Mouse (Mus musculus) adrenal gland, adult (tissue): ENCODE data around the gene Olfr275.
"Not testable (repeated sequence)": the region's sequence is repeated elsewhere in the genome, so short reads cannot be mapped to it uniquely, and the experiment has no call there.

Source experiments
- DNase-seq, 2 experiments: peaks; one replicate each; pipeline ENCODE4 v3.0.0; 2022 to 2023; ENCODE audit warnings: low spot score in 1 of 2; ENCODE audit not compliant: inconsistent age in 2 of 2

Gene Olfr275

DNA sequence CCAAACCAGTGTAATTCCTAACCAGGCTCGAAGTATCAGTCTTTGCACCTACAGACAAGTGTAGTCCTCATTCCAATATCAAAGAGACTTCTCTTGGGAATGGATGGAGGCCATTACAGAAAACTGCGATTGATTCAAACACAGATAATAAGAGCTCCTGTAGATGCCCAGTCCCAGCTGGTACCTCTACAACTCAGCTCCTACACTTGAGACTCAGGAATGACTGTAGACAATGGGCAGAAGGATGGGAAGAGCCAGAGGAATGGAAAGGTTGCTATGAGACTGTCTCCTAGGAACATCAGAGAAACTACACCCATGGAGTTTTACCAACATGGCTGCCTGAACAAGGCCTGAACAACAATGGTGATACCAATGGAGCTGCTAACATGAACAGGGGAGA is at the start of gene Olfr275:
TSS of gene Olfr275 (plus strand) at position 301 of the 400 bp plus-strand sequence.
- no peak for DNase-seq

DNA sequence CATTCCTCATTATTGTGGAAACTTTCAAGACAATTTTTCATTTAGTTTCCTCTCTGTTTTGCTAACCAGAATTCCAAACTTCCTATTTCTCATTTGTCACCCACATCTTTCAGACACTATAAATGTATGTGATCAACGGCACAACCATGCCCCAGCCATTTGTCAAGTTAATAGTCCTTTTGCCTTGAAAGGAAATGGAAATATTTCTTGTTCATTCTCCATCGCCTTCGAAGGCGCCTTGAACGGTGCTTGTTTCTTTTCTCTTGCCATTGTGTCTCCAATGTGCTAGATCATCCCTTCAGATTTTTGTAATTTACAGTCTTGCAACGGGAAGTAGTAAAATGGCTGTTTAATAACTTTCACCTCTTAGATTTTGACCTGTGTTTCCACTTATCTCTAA is 48.8 kb upstream of the Olfr275 start:
- no peak for DNase-seq

DNA sequence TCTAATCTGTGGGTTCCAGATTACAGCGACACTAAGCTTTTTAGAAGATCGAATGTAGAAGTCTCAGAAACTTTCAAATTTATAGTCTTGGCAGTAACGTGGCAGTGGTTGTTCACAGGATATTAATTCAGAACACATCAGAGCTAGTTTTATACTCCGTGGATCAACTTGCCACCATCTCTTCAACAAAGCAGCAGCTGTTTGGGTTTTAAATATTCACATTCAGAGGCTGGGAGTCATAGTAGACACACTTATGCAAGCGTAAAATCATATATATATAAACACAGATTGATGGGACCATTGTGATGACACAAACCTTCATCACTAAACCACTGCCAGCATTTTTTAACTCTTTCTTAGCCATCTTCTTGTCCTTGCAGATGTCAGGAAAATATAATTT is 42.2 kb upstream of the Olfr275 start:
- DNase-seq, result no peak

DNA sequence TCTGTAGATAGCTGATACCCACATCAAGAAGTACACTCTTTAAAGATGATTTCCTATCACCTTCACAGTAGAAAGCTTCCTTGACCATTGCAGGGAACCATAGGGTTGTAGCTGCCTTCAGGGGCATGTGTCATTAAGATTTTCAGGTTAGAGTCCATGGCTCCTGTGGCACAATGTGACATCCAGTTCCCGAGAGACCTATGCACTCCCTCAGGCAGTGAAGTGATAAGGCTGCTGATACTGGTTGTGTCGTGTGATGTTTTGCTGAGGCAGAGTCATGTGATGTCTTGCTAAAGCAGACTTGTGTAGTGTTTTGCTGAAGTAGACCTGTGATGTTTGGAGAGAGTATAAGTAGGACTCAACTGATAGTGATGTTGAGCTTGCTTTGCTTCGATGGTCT is 14.4 kb upstream of the Olfr275 start:
- DNase-seq, result no peak

DNA sequence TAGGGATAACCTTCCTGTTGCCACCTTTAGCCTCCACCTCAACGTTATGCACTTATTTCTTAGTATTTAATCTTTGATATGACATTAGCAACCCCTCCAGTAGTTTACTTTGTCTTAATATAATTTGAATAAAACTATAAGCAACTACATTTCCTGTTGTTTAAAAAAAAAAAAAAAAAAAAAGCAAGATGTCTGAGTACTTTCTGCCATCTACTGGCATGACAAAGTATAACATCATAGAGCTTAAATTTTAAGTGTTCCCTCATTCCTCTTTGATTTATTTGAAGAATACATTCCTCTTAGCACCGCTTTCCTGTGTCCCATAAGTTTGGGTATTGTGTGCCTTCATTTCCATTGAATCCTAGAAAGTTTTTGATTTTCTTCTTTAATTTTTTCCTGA is 2.5 kb upstream of the Olfr275 start:
- no peak for DNase-seq

DNA sequence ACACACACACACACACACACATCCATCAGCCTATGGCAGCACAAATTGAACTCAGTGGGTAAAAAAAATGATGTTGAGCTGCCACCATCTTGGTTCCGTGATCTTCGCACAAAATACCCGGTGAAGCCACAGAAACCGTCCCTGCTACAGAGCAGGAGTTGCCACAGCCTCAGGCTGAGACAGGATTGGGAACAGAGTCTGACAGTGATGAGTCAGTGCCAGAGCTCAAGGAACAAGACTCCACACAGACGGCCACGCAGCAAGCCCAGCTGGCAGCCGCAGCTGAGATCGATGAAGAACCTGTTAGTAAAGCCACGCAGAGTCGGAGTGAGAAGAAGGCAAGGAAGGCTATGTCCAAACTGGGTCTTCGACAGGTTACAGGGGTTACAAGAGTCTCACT is 7.0 kb downstream of the Olfr275 start:
- DNase-seq, result no peak

DNA sequence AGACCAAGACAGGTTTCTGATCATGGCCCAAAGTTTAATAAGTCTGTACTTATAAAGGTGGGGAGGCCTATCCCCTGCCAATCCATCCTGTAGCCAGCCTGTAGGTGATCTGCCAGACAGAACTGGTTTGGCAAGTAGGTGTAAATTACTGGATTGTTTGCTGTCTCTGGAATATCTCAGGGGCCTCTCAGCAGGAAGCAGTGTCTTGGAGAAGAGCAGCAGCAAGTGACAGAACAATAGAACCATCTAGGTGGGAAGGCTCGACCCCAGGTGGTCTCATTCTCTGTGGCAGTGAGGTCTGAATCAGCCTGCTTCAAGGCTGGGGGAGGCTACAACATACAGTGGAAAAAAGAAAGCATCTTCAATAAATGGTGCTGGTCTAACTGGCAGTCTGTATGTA is 31.0 kb downstream of the Olfr275 start:
- not testable (repeated sequence) for DNase-seq

DNA sequence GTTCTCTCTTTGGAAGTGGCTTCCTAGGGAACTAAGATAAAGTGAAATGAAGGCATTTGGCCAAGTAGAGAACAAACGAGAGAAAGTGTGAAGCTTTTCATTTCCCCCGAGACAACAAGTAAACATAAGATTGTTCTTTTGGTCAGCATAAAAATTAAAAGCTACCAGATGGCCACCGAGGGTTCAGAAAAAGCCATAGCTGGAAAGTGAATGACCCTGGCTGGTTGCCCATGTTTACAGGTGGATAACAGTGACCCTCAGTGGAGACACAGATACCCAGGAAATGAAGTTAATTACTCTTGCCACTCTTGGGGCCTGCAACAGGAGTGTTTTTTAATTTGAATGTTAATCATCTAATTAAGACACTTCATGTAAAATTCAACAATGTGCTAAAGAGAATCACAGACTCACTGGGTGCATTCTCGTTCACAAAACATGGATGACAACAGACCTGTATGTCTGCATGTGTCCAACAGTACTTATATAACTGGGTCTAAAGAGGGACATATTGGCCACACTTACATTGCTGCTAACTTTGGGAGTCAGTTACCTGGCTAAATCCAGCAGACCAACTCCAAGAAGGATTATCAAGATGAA is 34.7 kb downstream of the Olfr275 start:
- no peak for DNase-seq

DNA sequence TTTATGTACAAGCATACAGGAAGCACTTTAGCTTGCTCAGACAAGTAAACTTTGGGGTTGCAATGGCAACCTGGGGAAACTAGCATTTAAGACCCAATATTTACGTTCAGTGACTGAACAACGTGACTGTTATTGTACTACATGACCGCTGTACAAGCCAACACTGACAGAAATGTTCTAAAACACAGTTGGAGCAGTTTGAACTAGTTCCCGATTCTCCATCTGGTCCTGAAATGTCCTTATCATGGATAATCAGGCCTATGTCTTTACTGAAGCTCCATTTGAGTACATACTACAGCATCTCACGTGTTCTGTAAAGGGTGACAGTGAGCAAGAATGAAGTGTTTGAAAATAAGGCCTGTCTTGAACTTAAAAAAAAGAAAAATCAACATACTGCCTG is 35.3 kb downstream of the Olfr275 start:
- no peak for DNase-seq

DNA sequence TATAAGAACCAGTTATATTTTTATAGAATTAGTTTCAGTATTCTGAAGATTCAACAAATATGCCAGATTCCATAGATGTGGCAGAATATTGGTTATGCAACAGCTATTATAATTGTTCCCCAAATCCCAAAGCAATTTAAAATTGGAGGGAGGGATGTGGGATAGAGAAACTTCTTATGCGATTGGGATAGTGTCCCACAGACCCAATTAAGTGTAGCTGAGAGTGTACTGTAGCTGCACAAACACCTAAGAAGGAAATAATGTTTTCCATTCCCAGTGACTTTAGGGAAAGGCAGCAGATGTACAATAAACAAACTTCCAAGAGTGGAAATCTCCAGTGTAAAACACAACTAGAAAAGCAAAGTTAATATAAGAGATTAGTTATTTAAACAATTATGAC is 44.7 kb downstream of the Olfr275 start, which contains the start of gene Olfr273:
TSS of gene Olfr273 (minus strand) at position 101 of the 400 bp plus-strand sequence.
- DNase-seq, result no peak

DNA sequence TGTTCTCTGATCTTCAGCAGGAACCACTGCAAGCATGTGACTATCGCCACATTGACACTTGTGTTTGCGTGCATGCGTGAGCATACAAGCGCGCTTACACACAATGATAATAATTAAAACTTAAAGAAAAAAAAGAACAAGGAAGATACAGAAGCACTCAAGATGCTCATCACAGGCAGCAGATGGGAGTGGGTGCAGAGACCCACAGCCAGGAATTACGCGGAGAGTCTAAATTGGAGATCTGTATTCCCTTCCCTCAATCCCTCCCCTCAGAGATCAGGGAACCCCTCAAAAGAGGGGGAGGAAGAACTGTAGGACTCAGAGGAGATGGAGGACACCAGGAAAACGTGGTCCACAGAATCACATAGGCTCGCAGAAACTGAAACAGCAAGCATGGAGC is 49.8 kb downstream of the Olfr275 start:
- DNase-seq, result no peak
